Mouse (Mus musculus) CH12.LX (cell line): ENCODE data around the gene Pphln1. TPM values are rescaled to one million over a fixed set of nuclear protein-coding genes. Genes with fewer than 3 reads are reported as not detected.
A peak's percentile ranks its signal among the peaks of the same experiment; 100 is the strongest.

Source experiments
- DNase-seq: peaks from one replicate; pipeline ENCODE4 v3.0.0-alpha.2; 2013; ENCODE audit errors: extremely low read depth
- H3K27ac ChIP-seq: 2 replicates; pipeline ENCODE4 v1.5.1; 2012; ENCODE audit warnings: low read depth, mild to moderate bottlenecking, control low read depth, moderate library complexity; ENCODE audit not compliant: insufficient read depth
- H3K27me3 ChIP-seq: replicated peaks from 2 replicates; pipeline ENCODE3; 2012; ENCODE audit warnings: inconsistent platforms
- H3K36me3 ChIP-seq, 2 experiments: replicated peaks in 1 of 2; 2 replicates each; pipeline versions ENCODE3 to v1.6.1; 2012; ENCODE audit warnings: inconsistent platforms in 1 of 2, low read length in 1 of 2, mild to moderate bottlenecking in 1 of 2, mixed read lengths in 1 of 2, moderate library complexity in 1 of 2; ENCODE audit not compliant: control insufficient read depth in 1 of 2, insufficient read depth in 1 of 2
- H3K4me1 ChIP-seq, 2 experiments: 2 replicates each; pipeline ENCODE4 v1.6.1; 2012; ENCODE audit warnings: inconsistent platforms in 1 of 2, moderate library complexity in 1 of 2; ENCODE audit not compliant: insufficient read depth in 2 of 2, control insufficient read depth in 1 of 2
- H3K4me2 ChIP-seq: 2 replicates; pipeline ENCODE4 v1.6.1; 2012; ENCODE audit warnings: low read depth, mild to moderate bottlenecking, control low read depth; ENCODE audit not compliant: poor library complexity, insufficient read depth, severe bottlenecking
- H3K4me3 ChIP-seq, 3 experiments: fragments of 150-350 bp in 1 of 3; sonication (generic) in 1 of 3; replicated peaks in 1 of 3; 2 replicates each; pipeline versions ENCODE3 to v1.5.1; 2011 to 2012; ENCODE audit warnings: low read depth in 2 of 3, low read length in 2 of 3, mild to moderate bottlenecking in 2 of 3, moderate library complexity in 2 of 3, control low read depth in 1 of 3, improper control_type of control experiment in 1 of 3, inconsistent platforms in 1 of 3, mixed read lengths in 1 of 3; ENCODE audit not compliant: poor library complexity in 1 of 3
- H3K79me2 ChIP-seq: replicated peaks from 2 replicates; pipeline ENCODE4 v1.6.1; 2012; ENCODE audit warnings: mild to moderate bottlenecking, moderate library complexity; ENCODE audit not compliant: control insufficient read depth, poor library complexity, insufficient read depth, severe bottlenecking; ENCODE audit errors: extremely low read depth
- H3K9ac ChIP-seq: 2 replicates; pipeline ENCODE4 v1.6.1; 2012; ENCODE audit warnings: low read depth, mild to moderate bottlenecking, control low read depth, moderate library complexity; ENCODE audit not compliant: insufficient read depth
- H3K9me3 ChIP-seq: replicated peaks from 2 replicates; pipeline ENCODE3; 2012; ENCODE audit warnings: low read length, inconsistent platforms, mixed read lengths
- BHLHE40 ChIP-seq: IDR thresholded peaks from 2 replicates; pipeline ENCODE4 v1.6.1; 2011; ENCODE audit warnings: mild to moderate bottlenecking, low read depth, low read length, improper control_type of control experiment
- CHD1 ChIP-seq: IDR thresholded peaks from 2 replicates; pipeline ENCODE4 v1.6.1; 2012; ENCODE audit warnings: low read depth, low read length, improper control_type of control experiment, inconsistent platforms
- E2F4 ChIP-seq: IDR thresholded peaks from 2 replicates; pipeline ENCODE4 v1.6.1; 2011; ENCODE audit warnings: low read depth, low read length, improper control_type of control experiment; ENCODE audit not compliant: insufficient replicate concordance
- ELF1 ChIP-seq: IDR thresholded peaks from 2 replicates; pipeline ENCODE4 v1.6.1; 2014; ENCODE audit warnings: low read depth, mild to moderate bottlenecking, inconsistent platforms, low read length, improper control_type of control experiment
- EP300 ChIP-seq: IDR thresholded peaks from 2 replicates; pipeline ENCODE4 v1.6.1; 2011; ENCODE audit warnings: low read length, improper control_type of control experiment
- GABPA ChIP-seq: IDR thresholded peaks from 2 replicates; pipeline ENCODE4 v1.6.1; 2012; ENCODE audit warnings: low read depth, low read length, improper control_type of control experiment, inconsistent platforms; ENCODE audit not compliant: insufficient replicate concordance
- IRF4 ChIP-seq: IDR thresholded peaks from 2 replicates; pipeline ENCODE4 v1.6.1; 2014; ENCODE audit warnings: low read depth, mild to moderate bottlenecking, inconsistent platforms, low read length, improper control_type of control experiment
- JUN ChIP-seq: IDR thresholded peaks from 2 replicates; pipeline ENCODE4 v1.6.1; 2011; ENCODE audit warnings: low read depth, mild to moderate bottlenecking, low read length, improper control_type of control experiment, moderate library complexity; ENCODE audit not compliant: insufficient read depth
- KAT2A ChIP-seq: IDR thresholded peaks from 2 replicates; pipeline ENCODE4 v1.6.1; 2012; ENCODE audit warnings: low read length, improper control_type of control experiment, inconsistent platforms; ENCODE audit not compliant: insufficient replicate concordance
- MAX ChIP-seq: IDR thresholded peaks from 2 replicates; pipeline ENCODE4 v1.6.1; 2011; ENCODE audit warnings: low read length, improper control_type of control experiment
- MEF2A ChIP-seq: IDR thresholded peaks from 2 replicates; pipeline ENCODE4 v1.6.1; 2014; ENCODE audit warnings: low read depth, mild to moderate bottlenecking, inconsistent platforms, low read length, improper control_type of control experiment, borderline replicate concordance
- MXI1 ChIP-seq: IDR thresholded peaks from 2 replicates; pipeline ENCODE4 v1.6.1; 2011; ENCODE audit warnings: mild to moderate bottlenecking, low read depth, low read length, improper control_type of control experiment
- MYC ChIP-seq: IDR thresholded peaks from 2 replicates; pipeline ENCODE4 v1.6.1; 2011; ENCODE audit warnings: low read depth, mild to moderate bottlenecking, improper control_type of control experiment, low read length
- NELFE ChIP-seq: IDR thresholded peaks from 2 replicates; pipeline ENCODE4 v1.6.1; 2011; ENCODE audit warnings: low read depth, low read length, improper control_type of control experiment
- NRF1 ChIP-seq: IDR thresholded peaks from 2 replicates; pipeline ENCODE4 v1.6.1; 2014; ENCODE audit warnings: low read depth, mild to moderate bottlenecking, inconsistent platforms, low read length, improper control_type of control experiment, moderate library complexity
- PAX5 ChIP-seq: IDR thresholded peaks from 2 replicates; pipeline ENCODE4 v1.6.1; 2012; ENCODE audit warnings: low read length, inconsistent platforms, mixed read lengths
- POLR2A ChIP-seq: IDR thresholded peaks from 2 replicates; pipeline ENCODE4 v1.6.1; 2011; ENCODE audit warnings: low read depth, mild to moderate bottlenecking, improper control_type of control experiment, low read length
- POLR2AphosphoS2 ChIP-seq: IDR thresholded peaks from 2 replicates; pipeline ENCODE4 v1.6.1; 2011; ENCODE audit warnings: low read depth, low read length, improper control_type of control experiment
- RAD21 ChIP-seq: IDR thresholded peaks from 2 replicates; pipeline ENCODE4 v1.6.1; 2011; ENCODE audit warnings: low read depth, mild to moderate bottlenecking, low read length, improper control_type of control experiment, moderate library complexity
- RCOR1 ChIP-seq: conservative IDR thresholded peaks from 2 replicates; pipeline ENCODE4 v1.6.1; 2012; ENCODE audit warnings: low read depth, mild to moderate bottlenecking, inconsistent platforms, low read length, improper control_type of control experiment
- SMC3 ChIP-seq: IDR thresholded peaks from 2 replicates; pipeline ENCODE4 v1.6.1; 2011; ENCODE audit warnings: low read depth, low read length, improper control_type of control experiment
- TBP ChIP-seq: conservative IDR thresholded peaks from 2 replicates; pipeline ENCODE4 v1.6.1; 2011; ENCODE audit warnings: low read depth, low read length, improper control_type of control experiment
- UBTF ChIP-seq: IDR thresholded peaks from 2 replicates; pipeline ENCODE4 v1.6.1; 2012; ENCODE audit warnings: low read depth, mild to moderate bottlenecking, inconsistent platforms, low read length, improper control_type of control experiment, moderate library complexity
- USF1 ChIP-seq: IDR thresholded peaks from 2 replicates; pipeline ENCODE4 v1.6.1; 2014; ENCODE audit warnings: low read depth, mild to moderate bottlenecking, inconsistent platforms, low read length, improper control_type of control experiment
- ZC3H11A ChIP-seq: IDR thresholded peaks from 2 replicates; pipeline ENCODE4 v1.6.1; 2012; ENCODE audit warnings: low read depth, mild to moderate bottlenecking, inconsistent platforms, low read length, improper control_type of control experiment
- ZMIZ1 ChIP-seq: IDR thresholded peaks from 2 replicates; pipeline ENCODE4 v1.6.1; 2012; ENCODE audit warnings: low read depth, mild to moderate bottlenecking, inconsistent platforms, low read length, improper control_type of control experiment
- dilution Hi-C: fragments of 300-500 bp; cut with MboI; formaldehyde crosslinking; loops from 2 replicates; pipeline ENCODE4 v1.14.3; 2020; ENCODE audit warnings: low sequenced_read_pairs; ENCODE audit not compliant: extremely low pct_unique_long_range_greater_than_20kb, extremely low pct_ligation_motif_present
- in situ Hi-C: fragments of 300-500 bp; cut with MboI; formaldehyde crosslinking; loops from 3 replicates; pipeline ENCODE4 v1.14.3; 2019; ENCODE audit warnings: low sequenced_read_pairs, low pct_ligation_motif_present, low pct_unique_long_range_greater_than_20kb, mixed read lengths
- polyA plus RNA-seq: library from polyadenylated mRNA; unstranded; fragments of >175 nt; gene quantifications from 2 replicates; pipeline ENCODE4 v1.2.1, GENCODE M21; 2012; ENCODE audit warnings: low read depth; ENCODE audit not compliant: insufficient read length
- total RNA-seq, 2 experiments: library from RNA; depleted of rRNA; stranded (reverse); fragments of 300-350 nt in 1 of 2; fragments of >200 nt in 1 of 2; gene quantifications; 2 replicates each; pipeline ENCODE4 v1.2.3; 2012 to 2014

The Pphln1 gene
- total and polyA plus RNA-seq, 3 experiments = 22.9 to 63.9 (median 59.3) TPM

DNA sequence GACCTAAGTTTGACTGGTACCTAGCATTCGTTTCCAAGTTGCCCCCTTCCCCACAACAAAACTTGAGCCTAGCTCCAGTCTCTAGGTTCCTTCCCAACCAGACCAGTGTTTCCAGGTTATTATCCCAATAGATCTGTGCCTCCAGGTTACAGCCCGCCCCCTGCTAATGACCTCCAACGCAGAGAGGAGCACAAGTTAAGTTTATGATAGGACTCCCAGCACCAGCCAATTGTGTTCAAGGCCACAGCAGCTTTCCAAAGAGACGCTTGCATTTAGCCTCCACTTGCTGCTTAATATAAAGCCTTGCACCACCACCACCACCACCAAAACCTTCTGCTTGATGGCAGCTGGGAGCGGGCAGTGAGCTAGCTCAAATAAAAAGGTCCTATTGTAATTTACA lies 16.8 kb upstream of the Pphln1 start:
- Histone ChIP-seq H3K4me3 (no peak overlapping the region), H3K4me2 (no peak overlapping the region), H3K36me3 (peaks cover under 1 to 5% of the 10 kb centered on the region in 2 experiments), H3K4me1 (peaks cover 0 to 6% of the 10 kb centered on the region in 2 experiments; a peak in 1 of 4 replicates), H3K9me3 (no peaks in the 10 kb centered on the region), H3K79me2 (no peaks in the 10 kb centered on the region), H3K27ac (no peak overlapping the region), H3K27me3 (no peaks in the 10 kb centered on the region), H3K9ac (no peak overlapping the region)
- dilution Hi-C loops = no loop called here
- TF ChIP-seq E2F4 (no peak), MXI1 (no peak), JUN (no peak), GABPA (no peak), KAT2A (no peak), TBP (no peak), EP300 (no peak), POLR2A (no peak), BHLHE40 (no peak), ELF1 (no peak), NELFE (no peak), MEF2A (no peak), IRF4 (no peak), USF1 (no peak), MYC (no peak), PAX5 (no peak), SMC3 (no peak), RCOR1 (no peak), NRF1 (no peak)
- no peak for DNase-seq
- in situ Hi-C loops = no loop called here

DNA sequence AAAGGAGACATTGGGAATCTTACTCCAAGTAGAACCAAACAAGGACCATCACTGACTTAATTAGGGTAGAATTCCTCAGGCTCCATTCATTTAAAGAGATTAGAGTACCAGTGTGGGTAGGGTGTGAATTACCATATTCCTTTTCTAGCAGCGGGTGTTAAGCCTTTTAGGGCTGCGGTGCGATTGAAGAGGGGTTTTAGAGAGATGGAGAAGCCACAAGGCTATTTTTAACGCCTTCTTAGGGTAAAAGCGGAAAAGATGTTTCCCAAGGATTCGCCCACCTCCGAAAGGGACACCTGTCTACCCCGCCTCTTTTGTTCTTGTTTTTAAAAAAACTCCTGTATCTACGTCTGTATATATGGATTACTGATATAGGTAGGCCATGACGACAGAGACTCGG lies 881 bp upstream of the Pphln1 start:
- H3K36me3 ChIP-seq = peaks cover 19 to 46% of the 10 kb centered on the region in 2 experiments
- H3K79me2 ChIP-seq = peaks cover 62% of the 10 kb centered on the region
- TF ChIP-seq RAD21 = no peak
- TF ChIP-seq POLR2A = no peak
- TF ChIP-seq MYC = no peak
- no peak for TF ChIP-seq POLR2AphosphoS2
- TF ChIP-seq NRF1 = no peak
- TF ChIP-seq CHD1 = no peak
- TF ChIP-seq ZMIZ1 = no peak
- TF ChIP-seq EP300 = no peak
- TF ChIP-seq MXI1 = no peak
- TF ChIP-seq BHLHE40 = no peak
- TF ChIP-seq UBTF = no peak
- TF ChIP-seq MAX = no peak
- TF ChIP-seq USF1 = no peak
- no peak for TF ChIP-seq RCOR1
- TF ChIP-seq ZC3H11A = no peak
- no peak for TF ChIP-seq KAT2A
- in situ Hi-C loops (no loop called here), dilution Hi-C loops (no loop called here)
- H3K4me3 ChIP-seq = peak overlapping the region; percentile 79 to 98 (median 94)
- no peaks in the 10 kb centered on the region for H3K27me3 ChIP-seq
- H3K4me2 ChIP-seq = peak overlapping the region; percentile 97
- peak overlapping the region; percentile 98 for H3K9ac ChIP-seq
- DNase-seq = no peak
- peaks cover 0 to 40% of the 10 kb centered on the region in 2 experiments; a peak in 2 of 4 replicates for H3K4me1 ChIP-seq
- H3K27ac ChIP-seq = no peak overlapping the region
- H3K9me3 ChIP-seq = no peaks in the 10 kb centered on the region
